Mouse (Mus musculus) liver, embryonic 14.5 days (tissue): ENCODE data around the gene Lrba. TPM values are rescaled to one million over a fixed set of nuclear protein-coding genes. Genes with fewer than 3 reads are reported as not detected.

ENCODE experiments used
- ATAC-seq: fragments of 200-750 bp; cut with Nextera tagmentation; 2 replicates; pipeline ENCODE4 v1.8.0; 2017; ENCODE audit warnings: moderate number of reproducible peaks, mild to moderate bottlenecking, moderate library complexity; ENCODE audit not compliant: insufficient read depth
- DNase-seq, 3 experiments: peaks; one replicate each; pipeline ENCODE4 v3.0.0-alpha.2; 2012 to 2013; ENCODE audit warnings: low read depth in 3 of 3, low spot score in 3 of 3
- H3K27ac ChIP-seq: fragments of 300-500 bp; sonication (generic); 2 replicates; pipeline ENCODE4 v1.5.1; 2014; ENCODE audit warnings: moderate library complexity, mild to moderate bottlenecking, control low read depth, inconsistent platforms
- H3K27me3 ChIP-seq: fragments of 300-500 bp; sonication (generic); 2 replicates; pipeline ENCODE4 v1.6.1; 2014; ENCODE audit warnings: mild to moderate bottlenecking, low read length, moderate library complexity; ENCODE audit not compliant: control insufficient read depth, insufficient read depth
- H3K36me3 ChIP-seq: fragments of 300-500 bp; sonication (generic); replicated peaks from 2 replicates; pipeline ENCODE4 v1.6.1; 2014; ENCODE audit warnings: low read depth; ENCODE audit not compliant: control insufficient read depth, insufficient read depth
- H3K4me1 ChIP-seq, 2 experiments: fragments of 200-500 bp in 1 of 2; fragments of 300-500 bp in 1 of 2; sonication (generic) in 1 of 2; replicated peaks; 2 replicates each; pipeline ENCODE4 v1.6.1; 2012 to 2014; ENCODE audit warnings: antibody characterized with exemption in 1 of 2, inconsistent platforms in 1 of 2, low read length in 1 of 2; ENCODE audit not compliant: control insufficient read depth in 2 of 2, insufficient read depth in 2 of 2
- H3K4me2 ChIP-seq: fragments of 300-500 bp; sonication (generic); 2 replicates; pipeline ENCODE4 v1.6.1; 2014; ENCODE audit warnings: low read depth, mild to moderate bottlenecking, control low read depth, moderate library complexity
- H3K4me3 ChIP-seq, 2 experiments: fragments of 200-500 bp in 1 of 2; fragments of 300-500 bp in 1 of 2; sonication (generic) in 1 of 2; 2 replicates each; pipeline ENCODE4 v1.5.1; 2012 to 2014; ENCODE audit warnings: low read depth in 2 of 2, low read length in 2 of 2, mild to moderate bottlenecking in 2 of 2, control low read depth in 1 of 2, inconsistent platforms in 1 of 2, moderate library complexity in 1 of 2; ENCODE audit not compliant: insufficient read depth in 1 of 2
- H3K9ac ChIP-seq: fragments of 300-500 bp; sonication (generic); replicated peaks from 2 replicates; pipeline ENCODE4 v1.6.1; 2014; ENCODE audit warnings: mild to moderate bottlenecking, control low read depth, moderate library complexity
- H3K9me3 ChIP-seq: fragments of 300-500 bp; sonication (generic); 2 replicates; pipeline ENCODE4 v1.6.1; 2016; ENCODE audit warnings: low read length, mixed read lengths; ENCODE audit not compliant: control insufficient read depth
- CTCF ChIP-seq: IDR thresholded peaks from 2 replicates; pipeline ENCODE4 v1.5.1; 2016; ENCODE audit warnings: antibody characterized with exemption, low read depth, control low read depth
- EP300 ChIP-seq: IDR thresholded peaks from 2 replicates; pipeline ENCODE4 v1.6.1; 2016; ENCODE audit warnings: antibody characterized with exemption, low read depth
- WGBS: fragments of 180-500 bp; shearing (Covaris S2); extraction: QIAGEN DNeasy Blood & Tissue Kit; methylation state at CpG from one replicate; pipeline ENCODE4 v1.1.7; 2014; ENCODE audit not compliant: insufficient replicate concordance; 5-methylcytosine and 5-hydroxymethylcytosine counted together
- polyA plus RNA-seq, 2 experiments: library from polyadenylated mRNA; depleted of rRNA in 1 of 2; stranded (reverse) in 1 of 2; unstranded in 1 of 2; fragments of >200 nt; fragmentation: Nextera tagmentation in 1 of 2; extraction: Ambion mirVana in 1 of 2; gene quantifications; 2 replicates each; pipeline versions ENCODE4 v1.2.1 to v1.2.3; 2012 to 2014

Lrba gene
- polyA plus RNA-seq, 2 experiments = 3.7 to 4.4 TPM

DNA sequence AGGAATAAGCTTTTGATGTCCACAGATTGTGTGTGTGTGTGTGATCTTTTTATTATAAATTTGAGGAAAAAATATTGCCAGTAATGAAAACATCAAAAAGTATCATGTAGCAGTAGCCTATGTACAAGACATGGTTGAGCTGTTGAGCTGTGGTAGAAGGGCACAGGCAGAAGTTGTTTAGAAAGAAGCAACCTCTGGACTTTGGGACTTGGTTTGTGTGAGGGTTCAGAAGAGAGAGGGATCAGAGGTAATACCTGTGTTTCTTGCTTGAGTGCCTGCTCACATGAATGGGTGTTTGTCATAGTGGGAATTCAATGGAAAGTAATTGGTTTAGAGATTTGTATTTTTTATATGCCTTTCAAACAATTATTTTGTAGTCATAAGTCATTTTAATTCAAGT lies 276.1 kb downstream of the Lrba start:
- Histone ChIP-seq H3K27ac (no peak overlapping the region), H3K9me3 (no peaks in the 10 kb centered on the region), H3K4me3 (no peak overlapping the region), H3K27me3 (no peaks in the 10 kb centered on the region), H3K36me3 (no peaks in the 10 kb centered on the region), H3K4me2 (no peak overlapping the region), H3K9ac (no peak overlapping the region), H3K4me1 (no peaks in the 10 kb centered on the region)
- ATAC-seq (no peak), DNase-seq (no peak)
- TF ChIP-seq CTCF (no peak), EP300 (no peak)

DNA sequence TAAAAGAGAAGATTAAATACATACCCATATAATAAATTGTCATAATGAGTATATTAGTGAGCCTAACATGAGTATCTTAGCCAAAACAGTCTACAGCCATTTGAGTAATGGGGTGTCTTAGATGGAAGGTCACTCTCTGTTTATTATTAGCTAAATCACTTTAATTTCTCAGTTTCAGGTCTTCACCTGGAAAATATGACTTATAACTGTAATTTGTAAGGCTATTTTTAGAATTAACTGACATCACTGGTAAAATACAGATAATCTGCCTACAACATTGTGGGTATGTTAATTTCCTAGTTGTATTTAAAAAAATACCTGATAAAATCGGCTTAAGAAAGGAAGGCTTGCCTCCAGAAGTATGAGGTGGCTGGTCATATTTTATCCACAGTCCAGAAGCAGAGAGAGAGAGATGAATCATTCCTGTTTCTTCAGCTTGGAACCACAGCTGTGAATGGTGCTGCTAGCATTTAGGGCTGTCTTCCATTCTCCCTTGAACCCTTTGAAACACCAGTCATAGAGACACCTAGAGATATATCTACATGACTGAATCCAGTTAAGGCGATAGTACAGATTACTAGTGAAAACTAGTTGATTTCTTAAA lies 294.1 kb downstream of the Lrba start:
- H3K9ac ChIP-seq = no peak overlapping the region
- H3K4me3 ChIP-seq = no peak overlapping the region
- ATAC-seq = no peak
- no peaks in the 10 kb centered on the region for H3K4me1 ChIP-seq
- no peak overlapping the region for H3K27ac ChIP-seq
- DNase-seq = no peak
- H3K9me3 ChIP-seq = no peaks in the 10 kb centered on the region
- 67% methylated on average over 2 of the region's 2 CpGs for WGBS
- H3K27me3 ChIP-seq = no peaks in the 10 kb centered on the region
- H3K4me2 ChIP-seq = no peak overlapping the region
- no peaks in the 10 kb centered on the region for H3K36me3 ChIP-seq
- TF ChIP-seq CTCF (no peak), EP300 (no peak)

DNA sequence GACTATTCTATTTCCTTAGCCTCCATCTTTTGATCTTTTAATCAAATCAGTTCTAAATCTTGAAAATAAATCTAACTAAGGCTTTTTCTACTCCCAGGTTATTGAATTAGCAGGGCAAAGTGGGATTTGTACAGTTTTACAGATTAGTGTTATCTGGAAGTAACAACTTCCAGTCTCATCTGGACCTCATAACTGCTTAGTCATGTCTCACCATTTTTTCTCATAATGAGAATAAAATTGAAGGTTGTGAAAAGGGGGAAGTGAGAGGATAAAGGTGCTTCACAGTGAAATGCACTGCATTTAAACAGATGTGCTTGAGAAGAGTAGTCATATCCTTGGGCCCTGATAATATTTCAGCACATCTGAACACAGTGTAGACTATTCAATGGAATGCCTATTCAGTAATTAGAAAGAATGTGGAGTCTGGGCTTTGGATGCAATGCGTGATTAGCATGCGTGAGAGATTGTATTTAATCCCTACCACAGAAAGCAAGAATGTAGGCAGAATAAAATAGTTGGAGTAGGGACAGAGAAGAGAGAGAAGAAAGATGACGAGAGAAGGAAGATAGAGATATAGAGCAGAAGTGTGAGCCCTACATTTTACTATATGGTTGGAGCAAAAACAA lies 298.5 kb downstream of the Lrba start:
- TF ChIP-seq EP300 (no peak), CTCF (no peak)
- Histone ChIP-seq H3K4me3 (no peak overlapping the region), H3K27ac (no peak overlapping the region), H3K9ac (no peak overlapping the region), H3K4me1 (no peaks in the 10 kb centered on the region), H3K36me3 (no peaks in the 10 kb centered on the region), H3K4me2 (no peak overlapping the region), H3K9me3 (no peaks in the 10 kb centered on the region), H3K27me3 (no peaks in the 10 kb centered on the region)
- DNase-seq = no peak
- ATAC-seq = no peak
- 71% methylated on average over 3 of the region's 3 CpGs for WGBS

DNA sequence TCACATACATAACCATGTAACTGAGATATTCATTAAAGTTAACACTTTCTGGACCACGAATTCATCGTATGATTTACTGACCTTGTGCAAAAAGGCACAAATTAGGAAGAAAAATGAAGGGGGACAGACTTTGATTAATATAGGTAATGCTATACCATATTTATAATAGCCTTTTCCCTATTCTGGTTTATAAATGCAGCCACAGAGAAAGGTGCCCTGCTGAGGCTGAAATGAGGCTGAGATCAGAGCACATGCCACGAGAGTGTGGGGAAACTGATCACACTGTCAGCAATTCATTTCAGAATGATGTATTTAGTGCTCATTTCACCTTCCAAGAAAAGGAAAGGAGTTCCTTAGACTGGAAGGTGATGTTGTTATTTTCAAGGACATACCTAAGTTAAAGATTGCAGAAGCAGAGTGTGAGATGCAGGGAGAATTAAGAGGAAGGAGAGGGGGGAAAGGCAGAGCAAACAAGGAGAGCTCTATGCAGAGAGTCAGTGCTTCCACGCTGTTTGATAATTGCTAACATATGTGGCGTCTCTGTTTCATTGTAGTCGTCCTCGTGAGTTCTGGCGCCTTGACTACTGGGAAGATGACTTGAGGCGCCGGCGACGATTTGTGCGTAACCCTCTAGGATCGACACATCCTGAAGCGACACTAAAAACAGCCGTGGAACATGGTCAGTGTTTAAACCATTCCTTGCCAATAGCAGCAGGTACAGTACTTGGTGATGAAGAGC lies 307.2 kb downstream of the Lrba start:
- TF ChIP-seq EP300 (no peak), CTCF (no peak)
- no peak for DNase-seq
- Histone ChIP-seq H3K36me3 (no peaks in the 10 kb centered on the region), H3K4me3 (no peak overlapping the region), H3K27me3 (no peaks in the 10 kb centered on the region), H3K4me2 (no peak overlapping the region), H3K27ac (no peak overlapping the region), H3K9ac (no peak overlapping the region), H3K9me3 (no peaks in the 10 kb centered on the region), H3K4me1 (no peaks in the 10 kb centered on the region)
- ATAC-seq = no peak
- WGBS = 72% methylated on average over 16 of the region's 16 CpGs

DNA sequence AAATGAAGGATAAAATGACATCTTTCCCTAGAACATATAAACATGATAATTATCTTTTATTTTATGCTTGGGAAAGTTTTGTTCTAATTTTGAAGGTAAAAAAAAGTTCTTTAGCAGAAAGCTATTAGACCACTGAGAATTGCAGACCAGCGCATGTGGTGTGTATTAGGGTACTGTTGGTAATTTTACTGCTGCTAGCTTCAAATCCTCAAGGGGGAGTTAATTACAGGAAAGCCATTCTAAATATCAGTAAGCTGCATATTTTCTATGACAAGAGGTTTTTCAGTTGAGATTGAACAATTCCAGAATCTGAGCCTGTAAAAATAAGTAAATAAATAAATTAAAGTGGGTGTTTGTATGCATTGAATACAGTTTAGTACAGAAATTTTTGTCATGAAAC lies 312.3 kb downstream of the Lrba start:
- Histone ChIP-seq H3K9me3 (no peaks in the 10 kb centered on the region), H3K36me3 (no peaks in the 10 kb centered on the region), H3K27me3 (no peaks in the 10 kb centered on the region), H3K27ac (no peak overlapping the region), H3K4me1 (no peaks in the 10 kb centered on the region), H3K4me2 (no peak overlapping the region), H3K4me3 (no peak overlapping the region), H3K9ac (no peak overlapping the region)
- 78% methylated on average over 1 of the region's 1 CpGs for WGBS
- ATAC-seq = no peak
- DNase-seq = no peak
- TF ChIP-seq CTCF = no peak
- TF ChIP-seq EP300 = no peak
